Mouse (Mus musculus) forebrain, embryonic 16.5 days (tissue): ENCODE results near the gene Gm28372. TPM values are rescaled to one million over a fixed set of nuclear protein-coding genes. Genes with fewer than 3 reads are reported as not detected.
"Not testable (repeated sequence)": the region's sequence is repeated elsewhere in the genome, so short reads cannot be mapped to it uniquely, and the experiment has no call there.

ENCODE experiments used
- ATAC-seq: fragments of 200-750 bp; cut with Nextera tagmentation; 2 replicates; pipeline ENCODE4 v1.8.0; 2017; ENCODE audit warnings: mild to moderate bottlenecking, moderate library complexity
- H3K27ac ChIP-seq: fragments of 300-500 bp; sonication (generic); 2 replicates; pipeline ENCODE4 v1.5.1; 2014; ENCODE audit warnings: low read length, control low read depth
- H3K27me3 ChIP-seq: fragments of 300-500 bp; sonication (generic); replicated peaks from 2 replicates; pipeline ENCODE4 v1.6.1; 2014; ENCODE audit warnings: low read length; ENCODE audit not compliant: control insufficient read depth, insufficient read depth
- H3K36me3 ChIP-seq: fragments of 300-500 bp; sonication (generic); 2 replicates; pipeline ENCODE4 v1.6.1; 2014; ENCODE audit not compliant: control insufficient read depth, insufficient read depth
- H3K4me1 ChIP-seq: fragments of 300-500 bp; sonication (generic); replicated peaks from 2 replicates; pipeline ENCODE4 v1.6.1; 2014; ENCODE audit warnings: low read length; ENCODE audit not compliant: control insufficient read depth, insufficient read depth
- H3K4me2 ChIP-seq: fragments of 300-500 bp; sonication (generic); 2 replicates; pipeline ENCODE4 v1.6.1; 2014; ENCODE audit warnings: mild to moderate bottlenecking, low read length, control low read depth
- H3K4me3 ChIP-seq: fragments of 300-500 bp; sonication (generic); replicated peaks from 2 replicates; pipeline ENCODE4 v1.5.1; 2014; ENCODE audit warnings: mild to moderate bottlenecking, low read length, control low read depth
- H3K9ac ChIP-seq: fragments of 300-500 bp; sonication (generic); replicated peaks from 2 replicates; pipeline ENCODE4 v1.6.1; 2014; ENCODE audit warnings: low read depth, low read length, control low read depth
- H3K9me3 ChIP-seq: fragments of 300-500 bp; sonication (generic); 2 replicates; pipeline ENCODE4 v1.6.1; 2016; ENCODE audit warnings: low read length; ENCODE audit not compliant: control insufficient read depth
- WGBS: fragments of 180-500 bp; shearing (Covaris S2); extraction: QIAGEN DNeasy Blood & Tissue Kit; methylation state at CpG from one replicate; pipeline ENCODE4 v1.1.7; 2014; 5-methylcytosine and 5-hydroxymethylcytosine counted together
- polyA plus RNA-seq: library from polyadenylated mRNA; unstranded; fragments of >200 nt; fragmentation: Nextera tagmentation; extraction: Ambion mirVana; gene quantifications from 2 replicates; pipeline ENCODE4 v1.2.1, GENCODE M21; 2015

The Gm28372 gene
- not detected in 2 replicates for polyA plus RNA-seq

DNA sequence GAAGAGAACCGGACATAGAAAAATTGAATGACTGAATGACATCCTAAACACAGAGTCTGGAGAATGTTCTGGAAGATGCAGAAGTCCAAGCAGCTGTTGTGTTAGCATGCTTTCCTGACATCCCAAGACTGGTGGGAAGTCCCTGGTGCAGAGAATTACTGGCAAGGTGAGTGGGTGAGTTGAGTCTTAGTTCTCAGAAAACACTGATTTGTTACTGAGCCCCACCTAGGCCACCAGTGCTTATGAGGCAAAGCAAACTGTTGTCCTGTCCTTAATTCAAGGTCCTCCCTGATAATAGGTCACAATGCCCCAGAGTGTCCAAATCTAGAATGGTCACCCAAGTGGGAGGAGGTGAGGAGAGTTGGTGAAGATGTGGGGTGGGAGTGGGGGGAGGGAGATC is at the start of gene Gm28372, which contains the start of gene 1700020A23Rik:
TSS of gene Gm28372 (plus strand) at position 301 of the 400 bp plus-strand sequence.
TSS of gene 1700020A23Rik (plus strand) at position 321 of the 400 bp plus-strand sequence.
- Histone ChIP-seq H3K27me3 (no peaks in the 10 kb centered on the region), H3K4me3 (no peak within 1 kb of the TSS), H3K4me1 (peaks cover 5% of the 10 kb centered on the region; the same call in 1 of the 2 replicates), H3K4me2 (no peak within 1 kb of the TSS), H3K36me3 (no peaks in the 10 kb centered on the region), H3K9ac (no peak within 1 kb of the TSS), H3K9me3 (no peaks in the 10 kb centered on the region), H3K27ac (no peak within 1 kb of the TSS)
- ATAC-seq = no peak
- WGBS = 96% methylated on average over 1 of the region's 1 CpGs

DNA sequence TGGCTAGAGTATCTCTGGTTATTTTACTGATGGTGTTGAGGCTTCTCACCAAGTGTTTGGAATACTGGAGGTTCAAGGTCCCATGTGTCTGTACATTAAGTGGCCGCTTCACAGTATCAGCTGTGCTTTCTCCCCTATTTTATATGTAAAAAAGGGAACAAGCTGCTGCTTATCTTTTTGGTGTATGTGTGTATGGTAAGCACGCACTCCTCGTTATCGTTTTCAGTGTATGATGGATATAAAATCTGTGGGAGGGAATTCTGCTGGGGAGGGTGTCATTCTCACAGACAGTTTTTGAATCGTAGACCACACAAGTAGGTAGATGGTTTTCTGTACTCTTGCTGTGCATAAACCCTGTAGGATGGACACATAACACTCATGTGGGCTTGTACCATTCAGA is 47.5 kb upstream of the Gm28372 start:
- peaks cover 23% of the 10 kb centered on the region for H3K4me1 ChIP-seq
- no peak for ATAC-seq
- 88% methylated on average over 5 of the region's 5 CpGs for WGBS
- H3K4me2 ChIP-seq = no peak overlapping the region
- H3K36me3 ChIP-seq = no peaks in the 10 kb centered on the region
- H3K27me3 ChIP-seq = peaks cover 18% of the 10 kb centered on the region
- H3K9me3 ChIP-seq = no peaks in the 10 kb centered on the region
- H3K27ac ChIP-seq = no peak overlapping the region
- H3K9ac ChIP-seq = no peak overlapping the region
- no peak overlapping the region for H3K4me3 ChIP-seq

DNA sequence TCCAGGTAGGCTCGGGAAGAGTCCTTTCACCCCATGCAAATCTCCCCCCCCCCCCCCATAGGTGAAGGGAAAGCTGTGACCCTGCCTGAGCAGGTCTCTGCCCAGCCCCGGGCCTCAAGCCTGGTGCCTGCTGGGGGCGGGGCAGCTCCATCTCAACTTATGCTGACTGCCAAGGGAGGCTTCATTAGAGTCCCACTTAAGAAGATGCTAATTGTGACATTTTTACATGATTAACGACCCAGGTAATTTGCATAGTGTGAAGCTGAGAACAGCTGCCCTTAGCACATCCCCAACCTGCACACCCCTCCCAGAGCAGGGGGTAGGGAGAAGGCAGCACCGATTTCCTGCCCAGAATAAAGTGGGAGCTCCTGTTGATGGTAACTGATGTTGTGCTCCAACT is 46.2 kb upstream of the Gm28372 start:
- Histone ChIP-seq H3K4me3 (no peak overlapping the region), H3K36me3 (no peaks in the 10 kb centered on the region), H3K27me3 (peaks cover 18% of the 10 kb centered on the region), H3K4me2 (no peak overlapping the region), H3K9ac (no peak overlapping the region), H3K4me1 (peaks cover 17% of the 10 kb centered on the region), H3K27ac (no peak overlapping the region), H3K9me3 (no peaks in the 10 kb centered on the region)
- ATAC-seq = peak; percentile 73
- 8% methylated on average over 5 of the region's 5 CpGs for whole genome bisulfite sequencing

DNA sequence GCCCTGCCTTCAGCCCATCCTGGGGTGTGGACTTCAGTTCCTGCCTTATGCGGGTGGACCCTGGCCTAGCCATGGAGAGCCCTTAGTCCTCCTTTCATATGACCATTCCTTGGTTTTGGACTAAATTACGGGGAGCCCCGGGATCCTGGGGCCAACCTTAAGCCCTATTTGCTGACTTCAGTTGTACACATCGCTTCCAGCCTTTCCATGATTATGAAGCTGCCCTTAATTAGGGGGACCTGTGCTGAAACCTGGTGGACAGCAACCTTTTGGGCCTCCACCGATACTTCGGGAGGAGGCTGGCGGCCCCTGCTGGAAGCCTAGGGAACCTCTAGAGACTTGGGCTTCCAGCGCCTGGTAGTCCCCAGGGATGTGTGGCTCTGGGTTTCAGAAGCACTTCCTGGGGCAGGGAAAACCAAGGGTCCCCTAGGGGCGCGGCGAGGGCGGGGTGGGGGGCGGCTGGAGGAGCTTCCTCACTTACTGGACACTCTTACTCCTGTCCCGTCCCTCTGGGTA is 42.5 kb upstream of the Gm28372 start:
- peak; percentile 65 for ATAC-seq
- Histone ChIP-seq H3K4me1 (peaks cover 20% of the 10 kb centered on the region), H3K9me3 (no peaks in the 10 kb centered on the region), H3K36me3 (no peaks in the 10 kb centered on the region), H3K4me2 (no peak overlapping the region), H3K4me3 (no peak overlapping the region), H3K27me3 (peaks cover 18% of the 10 kb centered on the region), H3K9ac (no peak overlapping the region), H3K27ac (no peak overlapping the region)
- WGBS = 4% methylated on average over 14 of the region's 14 CpGs

DNA sequence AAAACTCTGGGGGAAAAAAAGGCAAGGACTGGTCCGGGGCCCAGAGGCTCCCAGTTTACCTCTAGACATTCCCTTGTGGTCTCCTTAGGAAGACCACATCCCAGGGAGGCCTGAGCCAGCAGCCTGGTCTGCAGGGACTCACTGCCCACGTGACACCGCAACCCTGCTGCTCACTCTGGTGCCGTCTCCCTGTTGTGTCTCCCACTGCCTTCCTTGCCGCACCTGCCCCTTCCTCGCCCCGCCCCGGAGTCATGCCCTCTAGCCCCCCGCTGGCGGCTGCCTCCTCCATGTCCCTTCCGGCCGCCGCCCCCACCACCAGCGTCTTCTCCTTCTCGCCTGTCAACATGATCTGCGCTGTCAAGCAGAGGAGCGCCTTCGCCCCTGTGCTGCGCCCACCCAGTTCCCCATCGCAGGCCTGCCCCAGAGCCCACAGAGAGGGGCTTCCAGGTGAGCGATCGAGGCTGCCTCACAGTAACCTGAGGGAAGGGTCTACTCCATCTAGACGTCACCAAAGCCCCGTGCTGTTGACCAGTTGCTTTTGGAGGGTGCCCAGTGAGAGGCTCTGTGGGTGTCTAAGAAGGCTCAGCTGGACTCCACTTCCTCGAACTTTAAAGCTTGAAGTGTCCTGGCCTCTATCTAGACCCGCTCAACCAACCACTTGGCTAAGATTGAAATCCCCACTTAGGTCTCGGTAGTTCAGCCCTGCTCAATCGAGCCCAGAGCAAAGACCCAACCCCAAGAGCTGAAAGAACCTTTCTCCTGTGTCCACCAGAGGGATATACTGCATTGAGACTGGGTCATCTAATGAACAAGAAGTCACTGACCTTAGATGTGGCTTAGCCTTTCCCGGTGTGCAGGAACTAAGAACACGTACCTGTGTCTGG is 39.6 kb upstream of the Gm28372 start:
- Histone ChIP-seq H3K4me1 (peaks cover 13% of the 10 kb centered on the region), H3K4me3 (peak overlapping the region; percentile 15), H3K9ac (peak overlapping the region; percentile 27; the same call in 1 of the 2 replicates), H3K27me3 (peaks cover 15% of the 10 kb centered on the region), H3K4me2 (peak overlapping the region; percentile 36), H3K36me3 (no peaks in the 10 kb centered on the region), H3K27ac (no peak overlapping the region), H3K9me3 (no peaks in the 10 kb centered on the region)
- ATAC-seq = no peak
- 11% methylated on average over 29 of the region's 30 CpGs for WGBS

DNA sequence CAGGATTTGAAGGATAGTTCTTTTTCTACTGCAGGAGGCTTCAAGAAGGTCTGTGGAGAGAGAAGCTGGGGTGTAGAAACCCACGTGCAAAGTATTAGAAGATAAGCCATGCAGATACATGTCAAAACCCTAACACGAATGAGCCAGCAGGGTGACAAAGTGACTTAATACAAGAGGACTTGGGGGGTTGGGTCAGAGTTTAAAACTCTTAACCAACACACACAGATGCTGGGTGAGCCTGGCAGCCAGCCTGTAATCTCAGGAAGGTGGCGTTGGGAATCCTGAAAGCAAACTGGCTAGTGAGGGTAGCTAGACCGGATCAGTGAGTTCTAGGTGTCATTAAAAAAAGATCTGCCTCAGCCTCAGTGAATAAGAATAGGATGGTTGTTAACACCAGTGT is 37.7 kb upstream of the Gm28372 start:
- no peak overlapping the region for H3K4me3 ChIP-seq
- peaks cover 8% of the 10 kb centered on the region for H3K4me1 ChIP-seq
- H3K9me3 ChIP-seq = no peaks in the 10 kb centered on the region
- H3K27me3 ChIP-seq = no peaks in the 10 kb centered on the region; the same call in none of the 2 replicates
- no peak overlapping the region for H3K27ac ChIP-seq
- ATAC-seq = no peak
- no peak overlapping the region for H3K9ac ChIP-seq
- H3K4me2 ChIP-seq = no peak overlapping the region
- 70% methylated on average over 4 of the region's 4 CpGs for WGBS
- no peaks in the 10 kb centered on the region for H3K36me3 ChIP-seq

DNA sequence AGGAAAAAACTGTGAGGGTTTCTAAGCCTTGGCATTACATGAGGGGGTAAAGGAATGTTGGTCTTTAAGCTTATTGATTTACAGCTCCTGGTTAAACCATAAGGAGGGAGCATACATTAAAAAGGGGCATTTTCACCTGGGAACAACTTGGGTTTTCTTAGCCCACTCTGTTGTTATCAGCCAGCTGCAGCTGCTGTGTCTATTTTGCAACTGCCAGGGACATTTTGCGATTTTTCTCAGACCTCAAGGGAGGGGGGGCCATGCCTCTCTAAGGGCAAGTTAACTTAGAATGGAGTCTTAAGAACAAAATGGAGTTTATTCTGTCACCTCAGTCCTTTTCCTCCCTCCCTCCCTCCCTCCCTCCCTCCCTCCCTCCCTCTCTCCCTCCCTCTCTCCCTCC is 32.0 kb upstream of the Gm28372 start:
- not testable (repeated sequence) for H3K27me3 ChIP-seq, H3K4me1 ChIP-seq, H3K9me3 ChIP-seq, H3K4me3 ChIP-seq, H3K27ac ChIP-seq, H3K9ac ChIP-seq, ATAC-seq, H3K36me3 ChIP-seq, H3K4me2 ChIP-seq
- WGBS = 57% methylated on average over 1 of the region's 1 CpGs

DNA sequence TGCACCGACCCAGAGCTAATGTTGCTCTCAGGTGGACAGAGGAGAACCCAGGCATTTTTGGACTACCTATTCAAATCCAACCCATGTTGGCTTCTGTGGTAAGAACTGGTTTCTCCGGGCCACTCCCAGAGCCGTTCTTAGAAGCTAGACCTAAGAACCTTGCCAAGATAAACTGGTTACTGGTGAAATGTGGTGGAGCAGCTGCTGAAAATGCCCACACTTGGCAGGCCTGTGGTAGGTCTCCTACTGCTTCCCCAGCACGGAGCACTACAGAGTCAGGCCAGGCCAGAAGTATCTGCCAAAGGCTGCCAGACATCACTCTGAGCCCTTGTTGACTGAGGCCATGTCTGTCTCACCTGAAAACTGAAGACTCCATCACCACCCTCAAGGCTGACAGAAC is 30.1 kb upstream of the Gm28372 start:
- 82% methylated on average over 4 of the region's 4 CpGs for WGBS
- H3K27ac ChIP-seq = no peak overlapping the region
- H3K36me3 ChIP-seq = no peaks in the 10 kb centered on the region
- H3K4me2 ChIP-seq = no peak overlapping the region
- no peaks in the 10 kb centered on the region for H3K4me1 ChIP-seq
- no peaks in the 10 kb centered on the region for H3K27me3 ChIP-seq
- no peak overlapping the region for H3K9ac ChIP-seq
- H3K9me3 ChIP-seq = no peaks in the 10 kb centered on the region
- H3K4me3 ChIP-seq = no peak overlapping the region
- no peak for ATAC-seq

DNA sequence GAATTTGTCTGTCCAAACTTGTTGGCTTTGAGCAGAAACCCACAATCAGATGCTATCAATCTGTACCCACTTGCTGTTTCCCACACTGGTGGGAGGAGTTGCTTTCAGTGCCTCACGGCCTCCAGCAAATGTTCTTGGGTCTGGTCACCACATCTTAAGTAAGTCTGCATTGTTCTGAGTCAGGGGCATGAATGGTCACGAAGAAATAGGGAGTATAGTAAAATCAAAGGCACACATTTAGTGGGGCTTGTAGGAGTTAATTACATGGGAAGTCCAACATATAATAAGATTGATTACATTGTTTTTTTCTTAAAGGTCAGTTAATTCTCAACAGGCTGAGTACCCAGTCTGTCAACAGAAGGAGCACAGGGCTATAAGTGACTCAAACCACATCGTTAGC is 21.8 kb upstream of the Gm28372 start:
- WGBS = 26% methylated on average over 3 of the region's 3 CpGs
- Histone ChIP-seq H3K9me3 (no peaks in the 10 kb centered on the region), H3K27me3 (no peaks in the 10 kb centered on the region), H3K4me3 (no peak overlapping the region), H3K9ac (no peak overlapping the region), H3K27ac (no peak overlapping the region), H3K36me3 (no peaks in the 10 kb centered on the region), H3K4me2 (no peak overlapping the region), H3K4me1 (no peaks in the 10 kb centered on the region)
- ATAC-seq = no peak
